ENCODE assay signal across 27 mouse cellular contexts in the genomic region with DNA sequence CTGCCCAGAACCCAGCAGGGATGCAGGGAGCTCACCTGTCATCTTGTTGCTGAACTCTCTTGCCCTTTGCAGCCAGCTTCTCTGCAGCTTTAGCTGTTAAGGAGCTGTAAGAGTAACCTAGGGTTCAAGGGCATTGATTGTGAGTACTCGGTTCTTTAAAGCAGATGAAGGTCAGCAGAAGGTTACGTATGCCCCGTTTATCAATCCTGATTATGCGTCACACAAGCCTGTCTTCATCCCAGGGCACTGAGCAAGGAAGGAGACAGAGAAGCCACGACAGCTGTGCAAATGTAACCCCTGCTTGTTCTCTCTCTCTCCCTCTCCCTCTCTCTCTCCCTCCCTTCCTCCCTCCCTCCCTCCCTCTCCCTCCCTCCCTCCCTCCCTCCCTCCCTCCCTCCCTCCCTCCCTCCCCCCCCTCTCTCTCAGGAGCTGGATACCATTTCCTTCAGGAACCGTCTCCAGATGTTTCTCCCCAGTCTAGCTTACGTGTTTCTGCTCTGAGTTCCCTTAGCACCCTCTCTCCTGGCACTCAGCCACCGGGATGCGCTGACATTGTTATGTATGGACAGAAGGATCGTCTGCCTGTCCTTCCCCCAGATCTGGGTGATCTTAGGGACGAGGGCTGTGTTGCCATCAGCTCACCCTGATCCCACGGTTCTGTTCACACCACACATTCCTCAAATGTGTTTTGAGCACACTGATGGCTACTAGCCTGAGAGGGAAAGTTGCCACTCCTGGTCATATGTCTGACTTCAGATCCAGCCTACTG. TPM values are rescaled to one million over a fixed set of nuclear protein-coding genes. Genes with fewer than 3 reads are reported as not detected.
DNase-seq lines count a peak whose midpoint lies in the region; ATAC-seq and TF ChIP-seq lines count a peak whose summit lies in the region.
"Had no signal": no experiment of that assay in that cellular context is flagged by ENCODE, and none has a peak within 500 bp of the region (broad histone marks: within the 10 kb centered on the region; RNA-seq: fewer than 3 reads in every experiment).

No protein-coding gene starts in this region.

- peak; percentile 31 for DNase-seq in kidney, postnatal 10 days
- DNase-seq in lung, postnatal 10 days = peak; percentile 21
- no peak for DNase-seq in lung, postnatal 25 days (ENCODE audit: low spot score)
- DNase-seq in ZHBTc4 (ENCODE audit: low read depth, low spot score) = peak; percentile 35
- DNase-seq in left cerebral cortex, postnatal 25 days (ENCODE audit: low spot score in 2 of 2) = no peak
- DNase-seq: adrenal gland, postnatal 10 days; cerebellum, adult 11 months; cerebellum, adult 8-10 months; cerebellum, postnatal 14 days; gastrocnemius, postnatal 10 days; heart, adult 18-20 months; heart, postnatal 10 days; heart, postnatal 4 days had no signal

- TF ChIP-seq CTCF in C2C12 (IDR thresholded peaks at IDR 0.05; ENCODE audit: control insufficient read depth, insufficient read depth, insufficient read length) = no peak

- peaks cover 3% of the 10 kb centered on the region; the same call in 1 of the 2 replicates for H3K4me1 ChIP-seq in kidney, embryonic 15.5 days
- H3K4me1 ChIP-seq: embryonic facial prominence, embryonic 12.5 days; forebrain, embryonic 12.5 days; hindbrain, embryonic 12.5 days had no signal

- no peak overlapping the region for H3ac ChIP-seq in C2C12 (ENCODE audit: control insufficient read depth, insufficient read length, low read depth)

- ATAC-seq in kidney, embryonic 15.5 days (replicated peaks; ENCODE audit: low FRiP score) = no peak
- ATAC-seq: inflammation-experienced regulatory T-cells, adult 6 months had no signal

- no peak overlapping the region for H3K4me2 ChIP-seq in kidney, embryonic 15.5 days
- H3K4me2 ChIP-seq: embryonic facial prominence, embryonic 12.5 days; forebrain, embryonic 12.5 days; hindbrain, embryonic 12.5 days had no signal

- no peaks in the 10 kb centered on the region for H3K36me3 ChIP-seq in kidney, embryonic 15.5 days
- no peaks in the 10 kb centered on the region for H3K36me3 ChIP-seq in C2C12 (ENCODE audit: control insufficient read depth, insufficient read depth)
- H3K36me3 ChIP-seq: embryonic facial prominence, embryonic 12.5 days; forebrain, embryonic 12.5 days; G1E; heart, embryonic 10.5 days; hindbrain, embryonic 12.5 days had no signal

- WGBS in kidney, embryonic 15.5 days = 35% methylated on average over 11 of the region's 12 CpGs

- no peak overlapping the region for H3K4me3 ChIP-seq in kidney, embryonic 15.5 days (replicated peaks)
- no peak overlapping the region for H3K4me3 ChIP-seq in C2C12 (ENCODE audit: insufficient read depth, poor library complexity, severe bottlenecking)
- H3K4me3 ChIP-seq: embryonic facial prominence, embryonic 12.5 days; forebrain, embryonic 12.5 days; heart, embryonic 10.5 days; hindbrain, embryonic 12.5 days had no signal

- no peaks in the 10 kb centered on the region for H3K79me3 ChIP-seq in C2C12 (ENCODE audit: low read depth)

- H3K27me3 ChIP-seq in kidney, embryonic 15.5 days = peaks cover 7% of the 10 kb centered on the region; the same call in 1 of the 2 replicates
- H3K27me3 ChIP-seq in C2C12 (ENCODE audit: control insufficient read depth, insufficient read depth, insufficient read length) = no peaks in the 10 kb centered on the region
- H3K27me3 ChIP-seq: embryonic facial prominence, embryonic 12.5 days; forebrain, embryonic 12.5 days; hindbrain, embryonic 12.5 days had no signal

- H3K79me2 ChIP-seq in C2C12 (ENCODE audit: control insufficient read depth, insufficient read depth) = no peaks in the 10 kb centered on the region

- intact Hi-C loops in left cerebral cortex, postnatal 25 days (cut with DNase I) = loop anchor here (5.0 kb wide), 1 partner anchor 454 kb away; no protein-coding TSS in a partner anchor

- no peak overlapping the region for H3K27ac ChIP-seq in kidney, embryonic 15.5 days
- H3K27ac ChIP-seq: embryonic facial prominence, embryonic 12.5 days; forebrain, embryonic 12.5 days; heart, embryonic 10.5 days; hindbrain, embryonic 12.5 days had no signal

- H3K9ac ChIP-seq in kidney, embryonic 15.5 days = no peak overlapping the region
- H3K9ac ChIP-seq: embryonic facial prominence, embryonic 12.5 days; forebrain, embryonic 12.5 days; hindbrain, embryonic 12.5 days had no signal

- H3K9me3 ChIP-seq in kidney, embryonic 15.5 days (replicated peaks) = no peaks in the 10 kb centered on the region
- H3K9me3 ChIP-seq: embryonic facial prominence, embryonic 12.5 days; forebrain, embryonic 12.5 days; G1E; heart, embryonic 10.5 days; hindbrain, embryonic 12.5 days had no signal

TF ChIP-seq in C2C12, 6 proteins besides CTCF, POLR2A, EP300 and RAD21:
- no peak for TF ChIP-seq CEBPB (IDR thresholded peaks at IDR 0.05; ENCODE audit: low read depth)
- peak; percentile 47 for TF ChIP-seq MYOD1 (IDR thresholded peaks at IDR 0.05; ENCODE audit: control insufficient read depth, insufficient read length, low read depth)

RNA-seq across cellular contexts. Expression of gene A930018P22Rik, which starts 10.7 kb away (rescaled TPM):
- polyA plus RNA-seq in kidney, embryonic 15.5 days (2015; fragmentation: Nextera tagmentation; extraction: Ambion mirVana) = 0.19 TPM in 1 of 2 replicates, not detected in the other
- polyA plus RNA-seq in C2C12 (2012; fragmentation: generic; extraction: Trizol) = 0.13 TPM
- not detected for total RNA-seq in left cerebral cortex, postnatal 25 days (2021)
- total RNA-seq: common myeloid progenitor, adult 5-6 weeks; G1E had no signal
- polyA plus RNA-seq: brain, embryonic 14.5 days; CD4-positive, CD25-positive, alpha-beta regulatory T cell, adult 4 months; embryonic facial prominence, embryonic 12.5 days; forebrain, embryonic 12.5 days; forebrain, embryonic 16.5 days; G1E; heart, embryonic 14.5 days; hindbrain, embryonic 12.5 days; hindbrain, embryonic 16.5 days; inflammation-experienced regulatory T-cells, adult 6 months had no signal

RNA-seq across cellular contexts. Expression of gene Cd59a, which starts 37.6 kb away (rescaled TPM):
- polyA plus RNA-seq in kidney, embryonic 15.5 days (2015; fragmentation: Nextera tagmentation; extraction: Ambion mirVana) = 39.8 and 41.6 TPM in 2 replicates
- 2.2 TPM for polyA plus RNA-seq in C2C12 (2012; fragmentation: generic; extraction: Trizol)
- total RNA-seq in left cerebral cortex, postnatal 25 days (2021) = 1 to 10 TPM; 3.6 to 4.3 TPM

Comparison
In these comparisons a context has a peak if more than half of its experiments do, and no peak if none do; other contexts are left out.
1. DNase-seq: peak in kidney, postnatal 10 days (single experiment), lung, postnatal 10 days (single experiment) and ZHBTc4 (single experiment); none in lung, postnatal 25 days (single experiment) and left cerebral cortex, postnatal 25 days (0 of 2).
2. RNA of gene Cd59a, which starts 37.6 kb away (polyA plus RNA-seq): 39.8 to 41.6 TPM in kidney, embryonic 15.5 days; 2.2 TPM in C2C12 (single experiment); every median in the first group is over 10 times any median in the second.